Mouse (Mus musculus): ENCODE measurements at regions not wholly inside any gene's neighbourhood (a gene's known extent, or its start where the extent isn't known, plus 50 kb on each side); places are given as distances from the start of the nearest gene placed in this dataset.

- TF ChIP-seq CTCF (conservative IDR thresholded peaks at IDR 0.05 in 1 of 2, IDR thresholded peaks at IDR 0.05 in 1 of 2; ENCODE audit: low read depth in 2 of 2, low read length in 2 of 2) (no peak), POLR2A (IDR thresholded peaks at IDR 0.05; ENCODE audit: low read depth, low read length) (no peak), USF2 (conservative IDR thresholded peaks at IDR 0.05; ENCODE audit: low read depth, low read length) (no peak), RAD21 (IDR thresholded peaks at IDR 0.05; ENCODE audit: low read depth, low read length) (no peak), HCFC1 (IDR thresholded peaks at IDR 0.05; ENCODE audit: low read depth, low read length) (no peak), IRF4 (IDR thresholded peaks at IDR 0.05; ENCODE audit: low read depth, low read length) (no peak), TBP (conservative IDR thresholded peaks at IDR 0.05; ENCODE audit: low read depth, low read length) (no peak), KAT2A (IDR thresholded peaks at IDR 0.05; ENCODE audit: insufficient replicate concordance, low read length) (no peak), ZNF384 (IDR thresholded peaks at IDR 0.05; ENCODE audit: low read depth, low read length) (no peak), CHD1 (IDR thresholded peaks at IDR 0.05; ENCODE audit: low read depth, low read length) (no peak), TCF12 (IDR thresholded peaks at IDR 0.05; ENCODE audit: low read depth, low read length) (no peak), ZMIZ1 (IDR thresholded peaks at IDR 0.05; ENCODE audit: low read depth, low read length) (no peak), USF1 (IDR thresholded peaks at IDR 0.05; ENCODE audit: low read depth, low read length) (no peak)
Measured at GRCm38 (mm10) chr4:94326759-94327158, 229.6 kb upstream of the Gm10306 start.
